Comparison of ENCODE assay signal across 22 mouse cellular contexts in the genomic region with DNA sequence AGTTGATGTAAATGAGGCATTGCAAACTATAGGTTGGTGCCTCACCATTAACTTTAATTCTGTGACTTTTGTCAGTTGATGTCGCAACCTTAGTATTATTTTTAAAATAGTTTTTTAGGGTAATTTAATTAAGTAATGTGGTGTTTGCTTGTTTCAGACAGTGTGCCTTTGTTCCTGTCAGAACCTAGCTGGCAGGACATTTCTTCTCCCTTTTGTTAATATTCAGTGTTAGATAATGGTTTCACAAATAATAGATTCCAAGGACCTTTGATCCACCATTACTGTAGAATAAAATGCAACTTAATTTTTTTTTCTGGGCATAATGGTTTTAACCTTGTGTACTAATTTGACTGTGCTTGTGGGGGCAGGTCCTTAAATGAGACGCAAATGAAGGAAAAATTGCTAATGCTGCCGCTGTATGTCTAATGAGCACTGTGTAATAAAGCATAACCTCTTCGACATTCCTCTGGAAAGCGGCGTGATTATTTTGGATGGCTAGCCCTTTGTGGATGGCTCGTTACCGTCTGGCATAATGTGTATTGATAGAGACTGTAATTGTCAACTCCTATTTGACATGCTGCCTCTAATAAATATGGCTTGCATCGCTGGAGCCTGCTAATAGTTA.
DNase-seq lines count a peak whose midpoint lies in the region; ATAC-seq and TF ChIP-seq lines count a peak whose summit lies in the region.
"Had no signal": no experiment of that assay in that cellular context is flagged by ENCODE, and none has a peak within 500 bp of the region (broad histone marks: within the 10 kb centered on the region; RNA-seq: fewer than 3 reads in every experiment).

No protein-coding gene starts in this region.

- no peaks in the 10 kb centered on the region for H3K36me3 ChIP-seq in embryonic facial prominence, embryonic 14.5 days (ENCODE audit: control insufficient read depth, insufficient read depth, low read length)
- no peaks in the 10 kb centered on the region for H3K36me3 ChIP-seq in embryonic facial prominence, embryonic 10.5 days (replicated peaks)
- no peaks in the 10 kb centered on the region for H3K36me3 ChIP-seq in midbrain, embryonic 13.5 days
- no peaks in the 10 kb centered on the region for H3K36me3 ChIP-seq in midbrain, postnatal 0 days (ENCODE audit: insufficient read depth, low read length)
- H3K36me3 ChIP-seq in forebrain, embryonic 16.5 days (ENCODE audit: control insufficient read depth, insufficient read depth), result no peaks in the 10 kb centered on the region
- no peaks in the 10 kb centered on the region for H3K36me3 ChIP-seq in midbrain, embryonic 15.5 days (replicated peaks)
- H3K36me3 ChIP-seq: heart, embryonic 13.5 days; kidney, embryonic 15.5 days; limb, embryonic 12.5 days; liver, embryonic 12.5 days had no signal

- 82% methylated on average over 9 of the region's 9 CpGs for WGBS in embryonic facial prominence, embryonic 14.5 days
- 87% methylated on average over 9 of the region's 9 CpGs for WGBS in embryonic facial prominence, embryonic 10.5 days
- WGBS in midbrain, embryonic 13.5 days, result 36% methylated on average over 9 of the region's 9 CpGs
- WGBS in midbrain, postnatal 0 days, result 45% methylated on average over 9 of the region's 9 CpGs
- WGBS in forebrain, embryonic 16.5 days, result 13% methylated on average over 9 of the region's 9 CpGs
- WGBS in midbrain, embryonic 15.5 days, result 35% methylated on average over 9 of the region's 9 CpGs

- no peak overlapping the region for H3K27ac ChIP-seq in embryonic facial prominence, embryonic 14.5 days (replicated peaks; ENCODE audit: low read depth, low read length)
- H3K27ac ChIP-seq in embryonic facial prominence, embryonic 10.5 days (replicated peaks), result no peak overlapping the region
- peak overlapping the region; percentile 63 for H3K27ac ChIP-seq in midbrain, embryonic 13.5 days
- H3K27ac ChIP-seq in midbrain, postnatal 0 days (ENCODE audit: low read depth, low read length), result no peak overlapping the region
- H3K27ac ChIP-seq in forebrain, embryonic 16.5 days (ENCODE audit: low read length), result peak overlapping the region; percentile 31; the same call in 1 of the 2 replicates
- peak overlapping the region; percentile 48; the same call in 1 of the 2 replicates for H3K27ac ChIP-seq in midbrain, embryonic 15.5 days
- H3K27ac ChIP-seq: gastrocnemius, adult 2 months; heart, embryonic 13.5 days; kidney, embryonic 15.5 days; limb, embryonic 12.5 days; liver, embryonic 12.5 days had no signal

- H3K4me3 ChIP-seq in embryonic facial prominence, embryonic 14.5 days (ENCODE audit: low read depth, low read length), result no peak overlapping the region
- H3K4me3 ChIP-seq in embryonic facial prominence, embryonic 10.5 days, result no peak overlapping the region
- H3K4me3 ChIP-seq in midbrain, embryonic 13.5 days (replicated peaks), result no peak overlapping the region
- no peak overlapping the region for H3K4me3 ChIP-seq in midbrain, postnatal 0 days (ENCODE audit: low read depth, low read length)
- H3K4me3 ChIP-seq in forebrain, embryonic 16.5 days (replicated peaks; ENCODE audit: low read length), result no peak overlapping the region
- no peak overlapping the region for H3K4me3 ChIP-seq in midbrain, embryonic 15.5 days
- H3K4me3 ChIP-seq: gastrocnemius, adult 2 months; heart, embryonic 13.5 days; kidney, embryonic 15.5 days; limb, embryonic 12.5 days; liver, embryonic 12.5 days had no signal

- H3K9me3 ChIP-seq in embryonic facial prominence, embryonic 14.5 days (ENCODE audit: control insufficient read depth, low read length), result peaks cover 3% of the 10 kb centered on the region; the same call in 1 of the 2 replicates
- H3K9me3 ChIP-seq in embryonic facial prominence, embryonic 10.5 days, result no peaks in the 10 kb centered on the region
- H3K9me3 ChIP-seq in midbrain, embryonic 13.5 days, result no peaks in the 10 kb centered on the region
- H3K9me3 ChIP-seq in midbrain, postnatal 0 days (ENCODE audit: low read length), result no peaks in the 10 kb centered on the region
- no peaks in the 10 kb centered on the region for H3K9me3 ChIP-seq in forebrain, embryonic 16.5 days (ENCODE audit: control insufficient read depth, low read length)
- H3K9me3 ChIP-seq in midbrain, embryonic 15.5 days, result no peaks in the 10 kb centered on the region
- H3K9me3 ChIP-seq: heart, embryonic 13.5 days; kidney, embryonic 15.5 days; limb, embryonic 12.5 days; liver, embryonic 12.5 days had no signal

- no peak overlapping the region for H3K9ac ChIP-seq in embryonic facial prominence, embryonic 14.5 days (ENCODE audit: low read depth, low read length)
- H3K9ac ChIP-seq in midbrain, embryonic 13.5 days (replicated peaks), result no peak overlapping the region
- H3K9ac ChIP-seq in midbrain, postnatal 0 days (replicated peaks; ENCODE audit: low read length, poor library complexity, severe bottlenecking), result no peak overlapping the region
- no peak overlapping the region for H3K9ac ChIP-seq in forebrain, embryonic 16.5 days (replicated peaks; ENCODE audit: low read depth, low read length)
- H3K9ac ChIP-seq in midbrain, embryonic 15.5 days, result no peak overlapping the region
- H3K9ac ChIP-seq: heart, embryonic 13.5 days; kidney, embryonic 15.5 days; limb, embryonic 12.5 days; liver, embryonic 12.5 days; lung, embryonic 14.5 days had no signal

- peak; percentile 51 for DNase-seq in embryonic facial prominence, embryonic 14.5 days (ENCODE audit: low spot score)
- DNase-seq in embryonic facial prominence, embryonic 10.5 days (ENCODE audit: low spot score), result no peak
- no peak for DNase-seq in midbrain, postnatal 0 days (ENCODE audit: low spot score)
- no peak for DNase-seq in right cerebral cortex, postnatal 4 days
- DNase-seq in lung, postnatal 25 days (ENCODE audit: low spot score), result no peak
- DNase-seq: adrenal gland, adult 8-10 months; cerebellum, postnatal 10 days; embryo, embryonic 11 days; gastrocnemius, adult 2 months; lung, embryonic 14.5 days; lung, postnatal 4 days; right cerebral cortex, postnatal 14 days; thymus, adult 2 months had no signal

- TF ChIP-seq CTCF in midbrain, postnatal 0 days (IDR thresholded peaks at IDR 0.05), result no peak

- peak; percentile 57; the same call in 1 of the 2 replicates for ATAC-seq in embryonic facial prominence, embryonic 14.5 days (ENCODE audit: low read depth)
- ATAC-seq in midbrain, embryonic 13.5 days, result peak; percentile 59
- ATAC-seq in midbrain, postnatal 0 days (ENCODE audit: low FRiP score), result no peak
- ATAC-seq in forebrain, embryonic 16.5 days, result peak; percentile 78
- peak; percentile 69 for ATAC-seq in midbrain, embryonic 15.5 days (replicated peaks)
- ATAC-seq: intestine, embryonic 16.5 days; liver, embryonic 12.5 days; Patski had no signal

- H3K4me2 ChIP-seq in embryonic facial prominence, embryonic 14.5 days (ENCODE audit: low read depth, low read length), result no peak overlapping the region
- no peak overlapping the region for H3K4me2 ChIP-seq in midbrain, embryonic 13.5 days (replicated peaks)
- H3K4me2 ChIP-seq in midbrain, postnatal 0 days (ENCODE audit: low read depth, low read length, poor library complexity, severe bottlenecking), result no peak overlapping the region
- peak overlapping the region; percentile 31 for H3K4me2 ChIP-seq in forebrain, embryonic 16.5 days (ENCODE audit: low read length)
- no peak overlapping the region for H3K4me2 ChIP-seq in midbrain, embryonic 15.5 days
- H3K4me2 ChIP-seq: heart, embryonic 13.5 days; kidney, embryonic 15.5 days; limb, embryonic 12.5 days; liver, embryonic 12.5 days; lung, embryonic 14.5 days had no signal

- 0 out of 2 replicates have a peak, but pooled peaks cover 6% of the 10 kb centered on the region for H3K4me1 ChIP-seq in embryonic facial prominence, embryonic 14.5 days (ENCODE audit: control insufficient read depth, insufficient read depth, low read length)
- peaks cover 12% of the 10 kb centered on the region for H3K4me1 ChIP-seq in embryonic facial prominence, embryonic 10.5 days
- peaks cover 22% of the 10 kb centered on the region for H3K4me1 ChIP-seq in midbrain, embryonic 13.5 days (replicated peaks)
- H3K4me1 ChIP-seq in midbrain, postnatal 0 days (ENCODE audit: insufficient read depth, low read length), result no peaks in the 10 kb centered on the region; the same call in 1 of the 2 replicates
- H3K4me1 ChIP-seq in forebrain, embryonic 16.5 days (replicated peaks; ENCODE audit: control insufficient read depth, insufficient read depth, low read length), result peaks cover 17% of the 10 kb centered on the region
- H3K4me1 ChIP-seq in midbrain, embryonic 15.5 days, result peaks cover 19% of the 10 kb centered on the region

- H3K27me3 ChIP-seq in embryonic facial prominence, embryonic 14.5 days (replicated peaks; ENCODE audit: control insufficient read depth, insufficient read depth, low read length), result no peaks in the 10 kb centered on the region
- H3K27me3 ChIP-seq in embryonic facial prominence, embryonic 10.5 days (replicated peaks; ENCODE audit: low read depth, poor library complexity, severe bottlenecking), result no peaks in the 10 kb centered on the region
- H3K27me3 ChIP-seq in midbrain, embryonic 13.5 days, result no peaks in the 10 kb centered on the region
- H3K27me3 ChIP-seq in midbrain, postnatal 0 days (ENCODE audit: insufficient read depth, low read length), result no peaks in the 10 kb centered on the region
- H3K27me3 ChIP-seq in forebrain, embryonic 16.5 days (replicated peaks; ENCODE audit: control insufficient read depth, insufficient read depth, low read length), result no peaks in the 10 kb centered on the region
- H3K27me3 ChIP-seq in midbrain, embryonic 15.5 days (replicated peaks), result no peaks in the 10 kb centered on the region
- H3K27me3 ChIP-seq: heart, embryonic 13.5 days; kidney, embryonic 15.5 days; limb, embryonic 12.5 days; liver, embryonic 12.5 days; Patski had no signal

Comparison
In these comparisons a context has a peak if more than half of its experiments do, and no peak if none do; other contexts are left out.
1. H3K27ac ChIP-seq: peak in midbrain, embryonic 13.5 days (single experiment), forebrain, embryonic 16.5 days (single experiment) and midbrain, embryonic 15.5 days (single experiment); none in embryonic facial prominence, embryonic 14.5 days (single experiment), embryonic facial prominence, embryonic 10.5 days (single experiment) and midbrain, postnatal 0 days (single experiment).